10 mouse cellular contexts compared by ENCODE assay signal in genomic region chr6:120788904-120789303, GRCm38 (mm10). TPM values are rescaled to one million over a fixed set of nuclear protein-coding genes. Genes with fewer than 3 reads are reported as not detected.
DNase-seq lines count a peak whose midpoint lies in the region; TF ChIP-seq lines count a peak whose summit lies in the region.
"Had no signal": no experiment of that assay in that cellular context is flagged by ENCODE, and none has a peak within 500 bp of the region (broad histone marks: within the 10 kb centered on the region; RNA-seq: fewer than 3 reads in every experiment).

No protein-coding gene starts in this region.

- intact Hi-C loops in heart, adult 2 months (cut with DNase I): no loop called here
- intact Hi-C loops in heart, postnatal 10 days (cut with DNase I): no loop called here

- no peak for TF ChIP-seq EP300 in heart, adult 2 months (IDR thresholded peaks at IDR 0.05; ENCODE audit: insufficient read depth, low read depth, low read length)

- H3K27me3 ChIP-seq in heart, adult 2 months (ENCODE audit: control insufficient read depth, insufficient read depth, low read length): no peaks in the 10 kb centered on the region
- H3K27me3 ChIP-seq: lung, embryonic 15.5 days had no signal

- H3K4me1 ChIP-seq in heart, adult 2 months (ENCODE audit: control insufficient read depth, insufficient read depth, low read length): no peaks in the 10 kb centered on the region
- H3K4me1 ChIP-seq: lung, embryonic 15.5 days had no signal

- TF ChIP-seq CTCF in heart, adult 2 months (IDR thresholded peaks at IDR 0.05): peak; percentile 25; the same call in 1 of the 2 replicates

- H3K36me3 ChIP-seq in heart, adult 2 months (ENCODE audit: control insufficient read depth, insufficient read depth, low read length): no peaks in the 10 kb centered on the region

- H3K27ac ChIP-seq in heart, adult 2 months: no peak overlapping the region
- H3K27ac ChIP-seq: lung, embryonic 15.5 days had no signal

- TF ChIP-seq POLR2A in heart, adult 2 months (IDR thresholded peaks at IDR 0.05; ENCODE audit: insufficient read depth, low read depth, low read length): no peak

- H3K9ac ChIP-seq in heart, adult 2 months (ENCODE audit: low read depth, low read length): no peak overlapping the region
- H3K9ac ChIP-seq: lung, embryonic 15.5 days had no signal

- no peak for DNase-seq in heart, adult 2 months
- DNase-seq in heart, postnatal 10 days: no peak
- peak; percentile 41 for DNase-seq in thymus, postnatal 14 days
- DNase-seq in thymus, adult 18-20 months: no peak
- DNase-seq in embryo, embryonic 10.5 days (ENCODE audit: low spot score): peak; percentile 57
- no peak for DNase-seq in urinary bladder, postnatal 25 days (ENCODE audit: low spot score)
- no peak for DNase-seq in left cerebral cortex, adult 8-10 months (ENCODE audit: low spot score in 2 of 2)
- DNase-seq in adrenal gland, adult 8-10 months: no peak
- DNase-seq: cerebellum, postnatal 36 days had no signal

- H3K79me2 ChIP-seq in heart, adult 2 months (replicated peaks; ENCODE audit: control insufficient read depth, insufficient read depth, low read length): no peaks in the 10 kb centered on the region

- H3K4me3 ChIP-seq in heart, adult 2 months: no peak overlapping the region
- H3K4me3 ChIP-seq: lung, embryonic 15.5 days had no signal

RNA-seq across cellular contexts. Expression of gene Slc25a18, which starts 15.5 kb away (rescaled TPM):
- under 1 TPM; 0.11 to 0.13 TPM for total RNA-seq in heart, adult 2 months (2021)
- polyA plus RNA-seq in heart, adult 2 months (2012; rRNA removed): 0.18 and 0.37 TPM in 2 replicates
- under 1 TPM; 0.22 to 0.48 TPM for total RNA-seq in heart, postnatal 10 days (2021)
- 10 to 100 TPM; 63.7 to 71.1 (median 66.6) TPM for total RNA-seq in left cerebral cortex, adult 8-10 months (2022)
- total RNA-seq in adrenal gland, adult 8-10 months (2022): 1 to 10 TPM in 2 of 4 experiments, under 1 TPM in 2; 0.29 to 1.2 (median 0.78) TPM
- polyA plus RNA-seq: lung, embryonic 15.5 days had no signal

RNA-seq across cellular contexts. Expression of gene Atp6v1e1, which starts 33.7 kb away (rescaled TPM):
- 100 to 1,000 TPM; 142 to 165 TPM for total RNA-seq in heart, adult 2 months (2021)
- polyA plus RNA-seq in heart, adult 2 months (2012; rRNA removed): 145 and 161 TPM in 2 replicates
- total RNA-seq in heart, postnatal 10 days (2021): 100 to 1,000 TPM; 168 to 172 TPM
- 100 to 1,000 TPM; 533 to 587 (median 557) TPM for total RNA-seq in left cerebral cortex, adult 8-10 months (2022)
- total RNA-seq in adrenal gland, adult 8-10 months (2022): 100 to 1,000 TPM; 289 to 469 (median 399) TPM

RNA-seq across cellular contexts. Expression of gene Bcl2l13, which starts 47.1 kb away (rescaled TPM):
- 10 to 100 TPM; 72.5 to 84.8 TPM for total RNA-seq in heart, adult 2 months (2021)
- polyA plus RNA-seq in heart, adult 2 months (2012; rRNA removed): 36.2 and 49.7 TPM in 2 replicates
- 10 to 100 TPM; 78.0 to 89.4 TPM for total RNA-seq in heart, postnatal 10 days (2021)
- 10 to 100 TPM; 34.1 to 53.4 (median 45.8) TPM for total RNA-seq in left cerebral cortex, adult 8-10 months (2022)
- total RNA-seq in adrenal gland, adult 8-10 months (2022): 10 to 100 TPM; 48.4 to 58.4 (median 55.5) TPM

Comparison
In these comparisons a context has a peak if more than half of its experiments do, and no peak if none do; other contexts are left out.
1. DNase-seq: peak in thymus, postnatal 14 days (single experiment) and embryo, embryonic 10.5 days (single experiment); none in heart, adult 2 months (0 of 2), heart, postnatal 10 days (0 of 2), thymus, adult 18-20 months (0 of 2), urinary bladder, postnatal 25 days (single experiment), left cerebral cortex, adult 8-10 months (0 of 2) and adrenal gland, adult 8-10 months (single experiment).
2. RNA of gene Slc25a18, which starts 15.5 kb away (total RNA-seq): 63.7 to 71.1 TPM in left cerebral cortex, adult 8-10 months; 0.29 to 1.2 TPM in adrenal gland, adult 8-10 months, 0.22 to 0.48 TPM in heart, postnatal 10 days and 0.11 to 0.13 TPM in heart, adult 2 months; every median in the first group is over 10 times any median in the second.